Mouse (Mus musculus) cortical plate, adult 2 months (tissue): ENCODE data around the gene Fndc10.

Experiments
- CTCF ChIP-seq: fragments of 200-500 bp; IDR thresholded peaks from 2 replicates; pipeline ENCODE4 v1.5.1; 2011; ENCODE audit warnings: mild to moderate bottlenecking, control low read depth, low read length; ENCODE audit not compliant: insufficient read depth; ENCODE audit errors: extremely low read depth
- POLR2A ChIP-seq: fragments of 200-500 bp; IDR thresholded peaks from 2 replicates; pipeline ENCODE4 v1.6.1; 2011; ENCODE audit warnings: mild to moderate bottlenecking, low read length, control low read depth; ENCODE audit not compliant: insufficient read depth; ENCODE audit errors: extremely low read depth

DNA sequence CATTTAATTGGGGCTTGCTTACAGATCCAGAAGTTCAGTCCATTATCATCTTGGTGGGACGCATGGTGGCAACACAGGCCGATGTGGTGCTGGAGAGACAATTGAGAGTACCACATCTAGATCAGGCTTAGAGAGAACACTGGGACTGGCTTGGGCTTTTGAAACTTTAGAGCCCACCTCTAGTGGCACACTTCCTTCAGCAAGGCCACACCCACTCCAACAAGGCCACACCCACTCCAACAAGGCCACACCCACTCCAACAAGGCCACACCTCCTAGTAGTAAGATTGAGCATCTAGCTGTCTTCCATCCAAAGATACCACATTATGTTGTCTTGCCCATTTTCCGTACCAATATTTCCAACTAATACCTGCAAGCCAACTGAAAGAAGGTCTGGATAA is 1.7 kb upstream of the Fndc10 start:
- TF ChIP-seq CTCF, result no peak
- TF ChIP-seq POLR2A, result no peak
